Comparison of ENCODE assay signal across 7 mouse cellular contexts in the genomic region with DNA sequence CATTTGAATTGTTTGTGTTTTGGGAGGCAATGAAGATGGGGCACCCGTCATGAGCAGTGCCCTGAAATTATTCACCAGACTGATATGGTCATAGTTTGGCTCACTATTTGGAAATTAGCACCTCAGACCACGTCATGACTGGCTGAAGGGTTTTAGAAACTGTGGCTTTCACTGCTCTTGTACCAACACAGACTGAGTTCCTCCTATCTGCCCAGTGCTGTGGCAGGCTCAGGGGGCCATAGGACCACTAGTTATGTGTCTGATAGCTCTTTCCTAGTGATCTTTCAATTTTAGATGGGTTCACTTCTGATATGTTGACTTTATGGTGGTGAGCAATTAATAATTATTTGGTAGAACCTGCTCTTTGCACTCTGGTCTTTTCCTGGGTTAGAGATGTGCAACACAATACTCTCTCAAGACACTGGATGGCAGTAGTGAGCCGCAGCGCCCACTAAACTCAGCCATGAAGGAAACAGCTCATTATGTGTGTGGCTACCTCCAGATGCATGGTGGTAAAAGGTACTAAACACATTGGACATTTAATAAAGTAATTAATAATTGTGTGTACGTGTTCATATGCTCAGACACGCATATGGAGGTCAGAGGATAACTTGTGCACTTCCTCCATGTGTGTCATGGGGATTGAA.
DNase-seq lines count a peak whose midpoint lies in the region; ATAC-seq and TF ChIP-seq lines count a peak whose summit lies in the region.

No protein-coding gene starts in this region.

- H3K4me2 ChIP-seq in embryonic facial prominence, embryonic 11.5 days (ENCODE audit: low read depth, low read length), result no peak overlapping the region
- no peak overlapping the region for H3K4me2 ChIP-seq in hindbrain, embryonic 15.5 days
- H3K4me2 ChIP-seq in limb, embryonic 14.5 days (replicated peaks; ENCODE audit: low read depth, low read length, severe bottlenecking), result no peak overlapping the region
- H3K4me2 ChIP-seq in neural tube, embryonic 14.5 days (ENCODE audit: low read depth, low read length), result no peak overlapping the region

- H3K9me3 ChIP-seq in embryonic facial prominence, embryonic 11.5 days (replicated peaks; ENCODE audit: control insufficient read depth, low read length), result no peaks in the 10 kb centered on the region
- no peaks in the 10 kb centered on the region for H3K9me3 ChIP-seq in hindbrain, embryonic 15.5 days
- no peaks in the 10 kb centered on the region for H3K9me3 ChIP-seq in limb, embryonic 14.5 days (ENCODE audit: control insufficient read depth, low read length)
- H3K9me3 ChIP-seq in neural tube, embryonic 14.5 days (ENCODE audit: control insufficient read depth, low read length), result no peaks in the 10 kb centered on the region

- CTCF ChIA-PET in Patski (lab: Charles Lee), result interaction anchor here (0.6 to 1.8 kb wide), 9 partner anchors 11 to 263 kb away, joined by 3 to 4 read pairs (median 3); no protein-coding TSS in a partner anchor

- WGBS in embryonic facial prominence, embryonic 11.5 days, result 18% methylated on average over 6 of the region's 6 CpGs
- 16% methylated on average over 6 of the region's 6 CpGs for WGBS in hindbrain, embryonic 15.5 days
- WGBS in limb, embryonic 14.5 days, result 19% methylated on average over 6 of the region's 6 CpGs
- 19% methylated on average over 6 of the region's 6 CpGs for WGBS in neural tube, embryonic 14.5 days

- POLR2A ChIA-PET in Patski (lab: Charles Lee), result no interaction called here

- peak; percentile 20 for DNase-seq in ovary, postnatal 36 days (ENCODE audit: low spot score)
- DNase-seq in ovary, adult 18-20 months (ENCODE audit: low spot score), result no peak
- DNase-seq in Patski (ENCODE audit: low read depth, low spot score), result no peak
- peak; percentile 75 for DNase-seq in embryonic facial prominence, embryonic 11.5 days (ENCODE audit: low spot score)
- DNase-seq in limb, embryonic 14.5 days (ENCODE audit: low spot score), result peak; percentile 35

- no peaks in the 10 kb centered on the region for H3K4me1 ChIP-seq in embryonic facial prominence, embryonic 11.5 days (ENCODE audit: control insufficient read depth, insufficient read depth, low read length)
- no peaks in the 10 kb centered on the region for H3K4me1 ChIP-seq in hindbrain, embryonic 15.5 days (replicated peaks)
- no peaks in the 10 kb centered on the region for H3K4me1 ChIP-seq in limb, embryonic 14.5 days (ENCODE audit: control insufficient read depth, insufficient read depth, low read length)
- no peaks in the 10 kb centered on the region for H3K4me1 ChIP-seq in neural tube, embryonic 14.5 days (ENCODE audit: control insufficient read depth, insufficient read depth, low read length)

- TF ChIP-seq POLR2A in limb, embryonic 14.5 days (IDR thresholded peaks at IDR 0.05; ENCODE audit: borderline replicate concordance, extremely low read depth, insufficient read depth, insufficient read length), result no peak

- peak; percentile 60 for ATAC-seq in Patski
- ATAC-seq in embryonic facial prominence, embryonic 11.5 days (replicated peaks; ENCODE audit: insufficient number of reproducible peaks, low FRiP score, low TSS enrichment, low read depth), result no peak
- peak; percentile 65 for ATAC-seq in hindbrain, embryonic 15.5 days (ENCODE audit: low FRiP score, low read depth)
- ATAC-seq in limb, embryonic 14.5 days (ENCODE audit: low FRiP score, low read depth), result 0 out of 2 replicates have a peak, but pooled peaks have one; percentile 44
- ATAC-seq in neural tube, embryonic 14.5 days (ENCODE audit: low read depth), result peak; percentile 84

- no peak overlapping the region for H3K4me3 ChIP-seq in embryonic facial prominence, embryonic 11.5 days (ENCODE audit: low read depth, low read length)
- no peak overlapping the region for H3K4me3 ChIP-seq in hindbrain, embryonic 15.5 days
- H3K4me3 ChIP-seq in limb, embryonic 14.5 days (replicated peaks; ENCODE audit: low read length), result no peak overlapping the region
- no peak overlapping the region for H3K4me3 ChIP-seq in neural tube, embryonic 14.5 days (ENCODE audit: low read depth, low read length)

- no peaks in the 10 kb centered on the region for H3K36me3 ChIP-seq in embryonic facial prominence, embryonic 11.5 days (replicated peaks; ENCODE audit: control insufficient read depth, insufficient read depth, low read depth, low read length)
- H3K36me3 ChIP-seq in hindbrain, embryonic 15.5 days, result no peaks in the 10 kb centered on the region
- H3K36me3 ChIP-seq in limb, embryonic 14.5 days (ENCODE audit: control insufficient read depth, insufficient read depth, low read length), result no peaks in the 10 kb centered on the region
- no peaks in the 10 kb centered on the region for H3K36me3 ChIP-seq in neural tube, embryonic 14.5 days (ENCODE audit: control insufficient read depth, insufficient read depth, low read length)

- no peak overlapping the region for H3K9ac ChIP-seq in embryonic facial prominence, embryonic 11.5 days (replicated peaks; ENCODE audit: low read length)
- H3K9ac ChIP-seq in hindbrain, embryonic 15.5 days, result no peak overlapping the region
- no peak overlapping the region for H3K9ac ChIP-seq in limb, embryonic 14.5 days (ENCODE audit: low read depth, low read length, severe bottlenecking)
- no peak overlapping the region for H3K9ac ChIP-seq in neural tube, embryonic 14.5 days (replicated peaks; ENCODE audit: low read depth, low read length)

- H3K27me3 ChIP-seq in Patski, result peaks cover 7% of the 10 kb centered on the region
- no peaks in the 10 kb centered on the region for H3K27me3 ChIP-seq in embryonic facial prominence, embryonic 11.5 days (ENCODE audit: control insufficient read depth, insufficient read depth, low read length)
- no peaks in the 10 kb centered on the region for H3K27me3 ChIP-seq in hindbrain, embryonic 15.5 days
- no peaks in the 10 kb centered on the region for H3K27me3 ChIP-seq in limb, embryonic 14.5 days (ENCODE audit: control insufficient read depth, insufficient read depth, low read length)
- no peaks in the 10 kb centered on the region for H3K27me3 ChIP-seq in neural tube, embryonic 14.5 days (ENCODE audit: control insufficient read depth, insufficient read depth, low read length)

- in situ Hi-C loops in Patski (cut with MboI; ENCODE audit: low pct_unique_long_range_greater_than_20kb), result no loop called here

- TF ChIP-seq CTCF in Patski (IDR thresholded peaks at IDR 0.05), result peak; percentile 84

- no peak overlapping the region for H3K27ac ChIP-seq in embryonic facial prominence, embryonic 11.5 days (replicated peaks; ENCODE audit: low read depth, low read length)
- no peak overlapping the region for H3K27ac ChIP-seq in hindbrain, embryonic 15.5 days (replicated peaks)
- H3K27ac ChIP-seq in limb, embryonic 14.5 days (replicated peaks; ENCODE audit: low read depth, low read length), result no peak overlapping the region
- no peak overlapping the region for H3K27ac ChIP-seq in neural tube, embryonic 14.5 days (ENCODE audit: low read depth, low read length)

Comparison
In these comparisons a context has a peak if more than half of its experiments do, and no peak if none do; other contexts are left out.
1. DNase-seq: peak in ovary, postnatal 36 days (single experiment), embryonic facial prominence, embryonic 11.5 days (single experiment) and limb, embryonic 14.5 days (single experiment); none in ovary, adult 18-20 months (single experiment) and Patski (single experiment).